Mouse (Mus musculus) cerebellum, adult 18-20 months (tissue): ENCODE results near the gene Slc7a6.
"Not testable (repeated sequence)": the region's sequence is repeated elsewhere in the genome, so short reads cannot be mapped to it uniquely, and the experiment has no call there.

Experiments
- DNase-seq, 2 experiments: peaks; one replicate each; pipeline ENCODE4 v3.0.0; 2021

The Slc7a6 gene

DNA sequence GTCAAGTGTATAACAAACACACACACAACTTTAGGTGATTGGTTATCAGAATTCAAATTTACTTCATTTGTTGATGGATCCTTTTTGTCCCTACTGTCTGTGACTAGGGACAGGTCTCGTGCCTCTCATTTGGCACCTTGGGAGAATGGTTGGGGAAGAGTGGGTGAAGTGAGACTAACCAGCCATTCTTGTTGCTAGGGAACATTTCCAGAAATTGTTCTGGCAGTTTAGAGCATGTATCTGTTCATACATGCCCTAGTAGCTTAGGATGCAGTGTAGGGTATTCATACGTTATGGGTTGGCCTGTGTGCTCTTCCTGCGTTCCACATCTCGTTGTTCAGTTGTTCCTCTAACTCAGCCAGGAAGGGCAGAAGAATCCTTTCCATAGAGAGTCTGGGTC, 20.5 kb downstream of the Slc7a6 start:
- no peak for DNase-seq

DNA sequence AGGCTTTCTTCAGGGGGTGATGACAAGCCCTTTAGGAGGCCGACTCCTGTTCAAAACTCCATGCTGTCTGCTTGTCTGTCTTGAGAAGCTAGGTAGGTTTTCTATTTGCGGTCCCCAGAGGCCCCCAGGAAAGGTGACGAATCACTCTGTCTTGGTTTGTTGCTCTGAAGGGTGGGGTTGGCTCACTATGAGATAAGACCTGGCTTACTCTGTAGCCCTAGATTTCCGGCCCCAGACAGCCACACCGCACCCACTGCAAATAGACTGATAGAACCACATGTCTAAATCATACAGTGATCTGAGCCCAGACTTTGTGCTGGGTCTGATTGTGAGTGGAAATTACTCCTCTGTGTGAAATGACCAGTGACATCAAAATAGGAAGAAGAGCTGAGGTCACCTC, 23.0 kb downstream of the Slc7a6 start:
- no peak for DNase-seq

DNA sequence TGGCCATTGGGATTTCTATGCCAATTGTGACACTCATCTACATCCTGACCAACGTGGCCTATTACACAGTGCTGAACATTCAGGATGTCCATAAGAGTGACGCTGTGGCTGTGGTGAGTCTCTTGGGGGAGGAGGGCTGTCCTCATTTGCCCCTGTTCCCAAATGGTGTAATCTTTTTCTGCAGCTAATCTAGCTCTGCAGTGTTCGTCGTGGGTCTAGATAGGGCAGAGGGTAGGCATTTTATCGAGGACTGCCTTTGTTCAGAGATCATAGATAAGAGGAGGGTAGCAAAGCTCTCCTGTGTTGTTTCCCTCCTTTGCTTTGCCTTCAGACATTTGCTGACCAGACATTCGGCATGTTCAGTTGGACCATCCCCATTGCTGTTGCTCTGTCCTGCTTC, 24.5 kb downstream of the Slc7a6 start:
- no peak for DNase-seq

DNA sequence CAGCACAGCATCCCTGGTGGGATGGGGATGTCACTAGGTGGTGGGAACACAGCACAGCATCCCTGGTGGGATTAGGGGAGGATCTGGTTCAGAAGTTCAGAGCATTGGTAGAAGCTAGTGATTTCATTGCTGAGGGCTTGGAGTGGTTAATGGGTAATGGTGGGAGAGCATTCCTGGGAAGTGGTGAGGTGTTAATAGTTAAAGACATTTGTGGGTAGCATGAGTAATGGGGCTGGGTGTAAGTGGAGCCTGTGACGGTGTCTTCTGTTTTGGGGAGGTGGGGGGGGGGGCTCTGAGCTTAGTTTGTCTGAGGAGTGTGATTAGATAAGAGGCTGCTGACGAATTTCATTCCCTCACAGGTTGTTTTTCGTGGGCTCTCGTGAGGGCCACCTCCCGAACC, 25.4 kb downstream of the Slc7a6 start:
- DNase-seq, result no peak

DNA sequence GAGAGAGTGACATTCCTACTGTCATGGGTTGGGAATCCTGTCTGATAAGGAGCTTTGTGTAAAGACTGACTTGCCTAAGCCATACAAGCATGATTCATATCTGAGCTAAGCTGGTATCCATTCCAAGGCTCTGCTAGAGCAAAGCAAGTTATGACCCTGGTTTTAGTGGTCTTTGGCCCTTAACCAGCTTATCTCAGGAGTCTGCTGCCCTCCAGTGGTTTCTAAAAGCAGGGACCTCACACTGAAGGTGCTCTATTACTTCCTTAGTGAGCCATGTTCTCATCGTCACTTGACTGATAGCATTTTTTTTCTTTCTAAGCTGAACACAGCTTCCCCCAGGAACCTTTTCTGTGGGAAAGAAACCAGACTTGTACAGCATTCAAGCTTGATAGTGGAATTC, 30.1 kb downstream of the Slc7a6 start:
- peak in 1 of 2 experiments; percentile 22 for DNase-seq

DNA sequence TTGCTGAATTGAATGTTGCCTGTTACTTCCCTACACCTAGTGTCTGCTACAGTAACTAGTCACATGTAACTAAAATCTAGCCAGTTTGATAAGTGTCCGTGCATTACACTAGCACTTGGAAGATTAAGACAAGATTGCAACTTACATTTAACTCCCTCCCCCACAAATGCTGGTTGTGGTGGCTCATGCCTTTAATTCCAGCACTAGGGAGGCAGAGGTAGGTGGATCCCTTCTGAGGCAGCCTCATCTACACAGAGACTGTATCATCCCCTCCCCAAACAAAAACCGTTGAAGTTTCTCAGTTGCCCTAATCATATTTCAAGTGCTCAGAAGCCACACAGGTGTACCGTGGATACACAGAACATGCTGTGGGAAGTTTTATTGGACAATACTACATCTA, 30.9 kb downstream of the Slc7a6 start:
- not testable (repeated sequence) for DNase-seq

DNA sequence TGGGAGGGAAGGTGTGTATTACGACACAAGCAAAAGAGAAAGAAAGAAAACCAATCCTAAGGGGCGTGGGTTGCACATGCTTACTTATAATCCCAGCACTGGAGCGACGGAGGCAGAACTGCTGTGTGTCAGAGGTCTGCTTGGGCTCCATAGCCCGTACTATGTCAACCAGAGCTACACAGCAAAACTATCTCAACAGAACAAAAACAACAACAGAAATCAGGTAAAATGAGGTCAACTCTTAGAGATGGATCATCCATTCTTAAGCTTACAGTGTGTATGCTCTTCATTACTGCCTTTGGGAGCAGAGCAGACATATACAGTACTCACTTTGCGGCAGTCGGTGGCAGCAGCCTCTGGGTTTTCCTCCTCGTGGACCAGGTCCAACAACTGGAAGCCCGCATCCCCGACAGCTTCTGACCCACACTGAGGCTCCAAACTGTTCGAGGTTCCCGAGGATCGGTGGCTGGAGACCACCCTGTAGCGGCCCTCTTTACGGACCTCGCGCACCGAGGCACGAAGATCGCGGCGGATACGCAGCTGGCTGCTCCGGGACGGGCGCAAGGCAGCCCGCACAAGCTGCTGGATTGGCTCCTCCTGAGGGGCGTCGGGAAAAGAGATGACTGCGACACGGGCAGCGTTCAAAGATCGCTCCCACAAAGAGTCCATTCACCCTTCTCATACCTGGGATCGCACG, 41.5 kb downstream of the Slc7a6 start:
- DNase-seq, result peak; percentile 11 to 36

DNA sequence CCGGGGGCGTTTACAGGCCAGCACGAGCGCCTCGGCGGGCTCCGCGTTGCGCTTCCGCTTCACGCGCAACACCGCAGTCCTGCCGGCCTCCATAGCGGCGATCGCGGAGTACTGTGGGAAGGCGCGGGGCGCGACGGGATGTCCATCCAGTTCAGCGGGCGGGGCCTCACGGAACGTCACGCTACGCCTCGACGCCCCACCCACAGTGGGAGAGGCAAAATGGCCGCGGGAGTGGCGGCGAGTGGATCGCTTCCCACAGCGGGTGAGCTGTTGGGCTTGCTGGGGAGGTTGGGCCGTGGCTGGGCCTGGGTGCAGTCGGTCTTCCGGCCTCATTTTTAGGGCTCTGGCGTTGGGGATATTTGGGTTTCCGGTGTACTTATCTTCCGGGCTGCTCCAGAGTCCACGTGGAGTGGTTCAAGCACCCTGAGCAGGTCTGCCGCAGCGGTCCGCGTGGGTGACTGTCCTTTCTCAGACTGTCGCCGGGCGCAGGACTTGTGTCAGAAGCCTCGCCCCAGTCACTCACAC, 42.2 kb downstream of the Slc7a6 start, which contains the start of the genes Slc7a6os and Prmt7:
TSS of gene Slc7a6os (minus strand) at position 115 of the 525 bp plus-strand sequence.
TSS of gene Prmt7 (plus strand) at position 116 of the 525 bp plus-strand sequence.
- peak; percentile 96 to 98 for DNase-seq

DNA sequence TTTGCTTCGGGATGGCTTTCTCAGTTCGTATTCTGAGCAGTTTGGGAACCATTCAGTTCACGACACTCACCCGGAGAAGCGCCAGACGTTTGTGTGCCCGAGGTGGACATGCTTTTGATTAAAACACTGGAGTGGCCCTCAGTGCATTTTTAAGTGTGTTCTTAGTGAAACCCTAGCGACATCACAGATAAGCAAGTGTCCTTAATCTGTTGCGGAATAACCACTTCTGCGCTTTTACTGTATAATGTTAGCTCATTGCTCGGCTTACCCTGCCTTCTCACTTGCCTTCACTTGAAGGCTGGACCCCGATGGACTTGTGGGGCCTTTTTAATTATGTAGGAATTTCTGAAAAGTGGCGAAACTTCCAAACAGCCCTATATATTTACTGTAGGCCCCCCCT, 42.8 kb downstream of the Slc7a6 start:
- DNase-seq, result no peak

DNA sequence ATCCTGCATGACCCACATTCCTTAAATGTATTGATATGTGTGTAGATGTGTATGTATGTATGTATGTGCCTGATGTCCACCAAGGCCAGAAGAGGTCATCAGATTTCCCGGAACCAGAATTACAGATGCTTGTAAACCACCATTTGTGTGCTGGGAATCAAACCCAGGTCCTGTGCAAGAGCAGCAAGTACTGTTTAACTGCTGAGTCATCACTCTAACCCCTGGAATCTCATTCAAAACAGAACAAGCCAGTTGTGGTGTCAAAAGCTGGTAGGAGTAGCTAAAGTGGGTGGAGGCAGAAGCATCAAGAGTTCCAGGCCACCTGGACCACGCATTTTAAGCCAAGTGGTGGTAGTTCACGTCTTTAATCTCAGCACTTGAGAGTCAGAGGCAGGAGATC, 45.3 kb downstream of the Slc7a6 start:
- DNase-seq, result no peak

DNA sequence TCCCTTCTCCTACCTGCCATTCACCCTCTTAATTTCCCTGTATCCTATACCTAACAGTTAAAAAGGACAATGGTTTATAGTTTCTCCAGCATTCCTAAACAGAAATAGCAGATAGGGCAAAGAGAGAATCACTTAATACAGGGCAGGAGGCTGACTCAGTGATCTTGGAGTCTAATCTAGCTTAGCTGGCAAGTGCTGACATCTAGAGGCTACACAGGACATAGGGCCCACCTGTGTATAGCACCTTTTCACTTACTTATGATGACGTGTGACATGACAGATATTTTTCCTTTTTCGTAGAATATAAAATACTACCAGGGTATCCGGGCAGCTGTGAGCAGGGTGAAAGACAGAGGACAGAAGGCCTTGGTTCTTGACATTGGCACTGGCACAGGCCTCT, 51.0 kb downstream of the Slc7a6 start:
- no peak for DNase-seq

DNA sequence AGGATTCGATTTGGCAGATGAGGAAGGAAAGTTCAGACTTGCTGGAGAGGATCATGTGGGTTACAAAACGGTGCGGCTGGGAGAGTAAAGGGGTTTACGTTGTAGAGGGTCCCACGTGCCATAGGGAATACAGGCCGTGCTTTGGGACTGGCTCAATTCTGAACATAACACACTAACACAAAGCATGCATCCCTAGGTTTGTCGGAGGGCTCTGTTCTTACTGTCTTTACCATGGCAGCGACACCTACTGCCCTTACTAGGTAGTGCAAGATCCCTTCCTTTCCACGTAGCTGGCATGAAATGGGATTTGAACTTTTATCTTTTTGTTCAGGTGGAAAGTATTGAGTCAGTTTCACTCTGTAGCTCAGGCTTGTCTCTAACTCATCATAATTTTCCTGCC, 57.9 kb downstream of the Slc7a6 start:
- peak; percentile 68 to 71 for DNase-seq

DNA sequence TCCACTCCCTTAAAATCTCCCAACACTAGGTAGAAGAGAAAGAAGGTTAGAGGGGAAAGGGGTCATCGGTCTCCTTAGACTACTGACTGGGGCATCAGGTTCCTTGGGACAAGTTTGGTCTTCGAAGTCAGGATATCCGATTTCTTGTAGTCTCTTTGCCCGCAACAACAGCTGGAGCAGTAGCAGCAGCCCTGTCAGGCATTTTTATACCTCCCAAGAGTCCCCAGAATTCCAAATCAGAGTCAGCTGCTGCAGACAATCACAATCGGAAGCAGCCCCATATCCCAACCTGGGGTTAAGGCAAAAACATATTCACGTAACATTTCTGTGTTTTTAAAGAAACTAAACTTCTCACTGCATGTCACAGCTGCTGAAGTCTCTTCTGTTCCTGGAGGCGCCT, 62.9 kb downstream of the Slc7a6 start:
- no peak for DNase-seq

DNA sequence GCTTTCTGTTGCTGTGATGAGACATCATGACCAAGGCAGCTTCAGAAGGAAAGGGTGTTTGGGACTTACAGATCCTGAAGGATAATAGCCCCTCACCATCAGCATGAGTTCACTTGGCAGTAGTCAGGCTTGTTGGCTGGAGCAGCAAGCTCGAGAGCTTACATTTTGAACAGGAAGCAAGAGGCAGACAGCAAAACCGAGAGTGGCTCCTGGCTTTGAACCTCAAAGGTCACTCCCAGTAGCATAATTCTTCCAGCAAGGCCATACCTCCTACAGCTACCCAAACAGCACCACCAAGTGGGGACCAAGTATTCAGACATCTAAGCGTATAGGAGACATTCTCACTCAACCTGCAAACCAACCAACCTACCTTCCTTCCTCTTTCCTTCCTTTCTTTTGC, 64.1 kb downstream of the Slc7a6 start:
- no peak for DNase-seq

DNA sequence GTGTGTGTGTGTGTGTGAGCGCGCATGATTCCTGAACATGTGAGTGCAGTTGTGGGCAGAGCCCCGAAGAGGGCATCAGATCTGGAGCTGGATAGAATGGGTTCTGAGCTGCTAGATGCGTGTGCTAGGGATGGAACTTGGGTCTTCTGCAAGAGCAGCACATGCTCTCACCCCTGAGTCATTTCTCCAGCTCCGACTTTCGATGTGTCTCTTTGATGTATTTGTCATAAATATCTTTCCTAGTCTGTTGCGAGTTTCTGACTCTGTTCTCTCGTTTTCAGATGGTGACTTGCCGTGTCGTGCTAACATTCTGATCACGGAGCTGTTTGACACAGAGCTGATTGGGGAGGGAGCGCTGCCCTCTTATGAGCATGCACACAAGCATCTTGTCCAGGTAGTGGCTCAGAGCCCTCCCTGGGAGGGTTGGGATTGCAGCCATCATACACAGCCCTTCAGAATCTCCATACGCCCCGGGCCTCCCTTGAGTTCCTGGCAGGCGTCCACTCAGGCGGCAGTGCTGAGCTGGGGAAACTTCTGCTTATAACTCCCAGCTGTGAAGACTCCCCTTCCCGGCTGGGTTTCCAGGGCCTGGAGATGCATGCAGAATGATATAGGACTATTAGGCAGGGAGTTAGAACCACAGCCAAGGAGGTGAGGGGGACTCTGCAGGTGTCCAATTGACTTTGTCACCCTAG, 66.1 kb downstream of the Slc7a6 start:
- DNase-seq, result no peak

DNA sequence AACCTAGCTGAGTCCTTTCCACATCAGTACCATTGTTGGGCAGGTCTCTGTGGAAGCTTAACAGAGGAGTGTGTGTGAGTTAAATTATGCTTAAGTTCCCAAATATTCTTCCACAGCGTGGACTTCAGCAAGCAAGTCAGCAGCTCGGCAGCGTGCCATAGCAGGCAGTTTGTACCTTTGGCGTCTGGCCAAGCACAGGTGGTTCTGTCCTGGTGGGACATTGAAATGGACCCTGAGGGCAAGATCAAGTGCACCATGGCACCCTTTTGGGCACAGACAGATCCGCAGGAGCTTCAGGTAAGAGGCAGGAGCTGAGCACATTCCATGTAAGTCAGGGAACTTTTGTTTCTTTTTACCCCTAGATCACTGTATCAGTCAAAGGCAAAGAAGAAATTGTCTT, 68.4 kb downstream of the Slc7a6 start:
- peak; percentile 22 to 32 for DNase-seq
